Mouse (Mus musculus): ENCODE measurements around the gene Abcc3. TPM values are rescaled to one million over a fixed set of nuclear protein-coding genes. Genes with fewer than 3 reads are reported as not detected.

Gene Abcc3
- polyA plus RNA-seq, 1 experiment from 2014 or later, result 0.96 TPM

Other genes with a start within 250 kb of the Abcc3 start
- gene Tob1, start 181.5 kb downstream of the Abcc3 start, polyA plus RNA-seq (2015; fragmentation: Nextera tagmentation; extraction: Ambion mirVana), result 25.9 and 26.7 TPM in 2 replicates
- gene Wfikkn2, start 147.0 kb downstream of the Abcc3 start, polyA plus RNA-seq (2015; fragmentation: Nextera tagmentation; extraction: Ambion mirVana), result 9.3 and 9.8 TPM in 2 replicates
- gene Gm21885, start 111.1 kb downstream of the Abcc3 start, polyA plus RNA-seq (2015; fragmentation: Nextera tagmentation; extraction: Ambion mirVana), result 0.37 TPM in 1 of 2 replicates, not detected in the other
- gene Luc7l3, start 71.0 kb downstream of the Abcc3 start, polyA plus RNA-seq (2015; fragmentation: Nextera tagmentation; extraction: Ambion mirVana), result 160 and 162 TPM in 2 replicates
- gene Ankrd40, start 65.0 kb downstream of the Abcc3 start, polyA plus RNA-seq (2015; fragmentation: Nextera tagmentation; extraction: Ambion mirVana), result 16.6 and 17.1 TPM in 2 replicates
- 38.2 and 41.8 TPM in 2 replicates for gene Cacna1g, start 81.2 kb upstream of the Abcc3 start, polyA plus RNA-seq (2015; fragmentation: Nextera tagmentation; extraction: Ambion mirVana)
- gene Spata20, start 93.2 kb upstream of the Abcc3 start, polyA plus RNA-seq (2015; fragmentation: Nextera tagmentation; extraction: Ambion mirVana), result 0.25 and 0.99 TPM in 2 replicates
- 4.2 and 4.9 TPM in 2 replicates for gene Epn3, start 107.0 kb upstream of the Abcc3 start, polyA plus RNA-seq (2015; fragmentation: Nextera tagmentation; extraction: Ambion mirVana)
- 1.4 and 3.6 TPM in 2 replicates for gene Mycbpap, start 128.7 kb upstream of the Abcc3 start, polyA plus RNA-seq (2015; fragmentation: Nextera tagmentation; extraction: Ambion mirVana)
- 4.0 and 4.6 TPM in 2 replicates for gene Rsad1, start 156.3 kb upstream of the Abcc3 start, polyA plus RNA-seq (2015; fragmentation: Nextera tagmentation; extraction: Ambion mirVana)
- gene Chad, start 172.1 kb upstream of the Abcc3 start, polyA plus RNA-seq (2015; fragmentation: Nextera tagmentation; extraction: Ambion mirVana), result 7.1 and 8.4 TPM in 2 replicates
- gene Acsf2, start 208.9 kb upstream of the Abcc3 start, polyA plus RNA-seq (2015; fragmentation: Nextera tagmentation; extraction: Ambion mirVana), result 7.1 and 8.3 TPM in 2 replicates
- 205 and 211 TPM in 2 replicates for gene Lrrc59, start 236.8 kb upstream of the Abcc3 start, polyA plus RNA-seq (2015; fragmentation: Nextera tagmentation; extraction: Ambion mirVana)